Mouse (Mus musculus): ENCODE measurements around the gene Pus7.

GRCm38 (mm10) chr5:23822306-23822705 is 38.8 kb upstream of the Pus7 start:
- TF ChIP-seq CTCF (IDR thresholded peaks at IDR 0.05; ENCODE audit: insufficient read depth, low read depth, low read length), result no peak
- no peak for TF ChIP-seq POLR2A (IDR thresholded peaks at IDR 0.05; ENCODE audit: insufficient read depth, low read depth, low read length)

Data from olfactory bulb, adult 2 months (tissue).